Mouse (Mus musculus) G1E-ER4 (cell line): ENCODE measurements around the gene Hoxd13. TPM values are rescaled to one million over a fixed set of nuclear protein-coding genes. Genes with fewer than 3 reads are reported as not detected.

Experiments used
- GATA1 ChIP-seq: IDR thresholded peaks from one replicate; pipeline ENCODE4 v1.8.0; 2012; ENCODE audit warnings: low read length, inconsistent platforms
- polyA plus RNA-seq: library from polyadenylated mRNA; stranded (reverse); fragments of >175 nt; gene quantifications from 2 replicates; pipeline ENCODE4 v1.2.3, GENCODE M21; 2012

The Hoxd13 gene
- polyA plus RNA-seq, result not detected in 2 replicates

GRCm38 (mm10) chr2:74667842-74668357, at the start of gene Hoxd13:
Hoxd13 (plus strand) TSS chr2:74668310.
- TF ChIP-seq GATA1, result no peak

GRCm38 (mm10) chr2:74619676-74620246, 48.3 kb upstream of the Hoxd13 start:
- no peak for TF ChIP-seq GATA1

GRCm38 (mm10) chr2:74620368-74620767, 47.7 kb upstream of the Hoxd13 start:
- TF ChIP-seq GATA1, result no peak

GRCm38 (mm10) chr2:74635412-74635811, 32.7 kb upstream of the Hoxd13 start:
- no peak for TF ChIP-seq GATA1

GRCm38 (mm10) chr2:74642431-74642830, 25.7 kb upstream of the Hoxd13 start:
- no peak for TF ChIP-seq GATA1

- TF ChIP-seq GATA1, result no peak
These were observed 22.5 kb upstream of the Hoxd13 start for GRCm38 (mm10) chr2:74645631-74646030.

GRCm38 (mm10) chr2:74647082-74647864, 20.8 kb upstream of the Hoxd13 start:
- no peak for TF ChIP-seq GATA1

GRCm38 (mm10) chr2:74652996-74653340, 15.1 kb upstream of the Hoxd13 start:
- no peak for TF ChIP-seq GATA1

- TF ChIP-seq GATA1, result no peak
These were observed 14.2 kb upstream of the Hoxd13 start for GRCm38 (mm10) chr2:74653781-74654535.

- TF ChIP-seq GATA1, result no peak
These were observed 13.2 kb upstream of the Hoxd13 start for GRCm38 (mm10) chr2:74654743-74655419.

- TF ChIP-seq GATA1, result no peak
These were observed 12.7 kb upstream of the Hoxd13 start for GRCm38 (mm10) chr2:74655420-74655781.

- no peak for TF ChIP-seq GATA1
These were observed 12.1 kb upstream of the Hoxd13 start for GRCm38 (mm10) chr2:74655821-74656631.

GRCm38 (mm10) chr2:74656632-74657021, 11.5 kb upstream of the Hoxd13 start:
- no peak for TF ChIP-seq GATA1

- no peak for TF ChIP-seq GATA1
These were observed 10.7 kb upstream of the Hoxd13 start for GRCm38 (mm10) chr2:74657251-74658023.
